Mouse (Mus musculus) cerebellum, postnatal 14 days (tissue): ENCODE measurements at regions not wholly inside any gene's neighbourhood (a gene's known extent, or its start where the extent isn't known, plus 50 kb on each side); places are given as distances from the start of the nearest gene placed in this dataset.

ENCODE experiments used
- DNase-seq, 2 experiments: peaks; one replicate each; pipeline ENCODE4 v3.0.0; 2021; ENCODE audit warnings: mixed read lengths in 2 of 2

- DNase-seq: no peak
Measured at GRCm38 (mm10) chr9:87784872-87785271, 53.8 kb upstream of the Tbx18 start.

- DNase-seq: no peak
Measured at GRCm38 (mm10) chr9:87811746-87812145, 80.7 kb upstream of the Tbx18 start.

GRCm38 (mm10) chr9:87822276-87822675 lies 91.2 kb upstream of the Tbx18 start:
- peak; percentile 24 to 45 for DNase-seq

- no peak for DNase-seq
Measured at GRCm38 (mm10) chr9:87824691-87825230, 93.7 kb upstream of the Tbx18 start.

- peak; percentile 79 to 86 for DNase-seq
Measured at GRCm38 (mm10) chr9:87843898-87844297, 112.8 kb upstream of the Tbx18 start.

- DNase-seq: no peak
Measured at GRCm38 (mm10) chr9:87844453-87844852, 113.4 kb upstream of the Tbx18 start.

- no peak for DNase-seq
Measured at GRCm38 (mm10) chr9:87848882-87849281, 117.8 kb upstream of the Tbx18 start.

- DNase-seq: no peak
Measured at GRCm38 (mm10) chr9:87850133-87850532, 119.1 kb upstream of the Tbx18 start.

- no peak for DNase-seq
Measured at GRCm38 (mm10) chr9:87861588-87861987, 130.5 kb upstream of the Tbx18 start.

GRCm38 (mm10) chr9:87865236-87865635 lies 134.2 kb upstream of the Tbx18 start:
- DNase-seq: peak; percentile 18 to 37

- DNase-seq: no peak
Measured at GRCm38 (mm10) chr9:87872384-87872905, 141.4 kb upstream of the Tbx18 start.

GRCm38 (mm10) chr9:87882587-87882986 lies 151.5 kb upstream of the Tbx18 start:
- no peak for DNase-seq

- DNase-seq: no peak
Measured at GRCm38 (mm10) chr9:87883069-87883468, 152.0 kb upstream of the Tbx18 start.

- DNase-seq: no peak
Measured at GRCm38 (mm10) chr9:87894051-87894450, 163.0 kb upstream of the Tbx18 start.

GRCm38 (mm10) chr9:87894596-87894995 lies 163.5 kb upstream of the Tbx18 start:
- no peak for DNase-seq

- DNase-seq: no peak
Measured at GRCm38 (mm10) chr9:87895526-87895925, 164.5 kb upstream of the Tbx18 start.

GRCm38 (mm10) chr9:87897336-87897735 lies 166.3 kb upstream of the Tbx18 start:
- no peak for DNase-seq

GRCm38 (mm10) chr9:87899368-87899767 lies 168.3 kb upstream of the Tbx18 start:
- DNase-seq: no peak

- no peak for DNase-seq
Measured at GRCm38 (mm10) chr9:87899800-87900199, 168.7 kb upstream of the Tbx18 start.

GRCm38 (mm10) chr9:87921291-87921690 lies 190.2 kb upstream of the Tbx18 start:
- DNase-seq: no peak

GRCm38 (mm10) chr9:87925151-87925550 lies 194.1 kb upstream of the Tbx18 start:
- DNase-seq: no peak

- DNase-seq: no peak
Measured at GRCm38 (mm10) chr9:87933230-87933629, 202.2 kb upstream of the Tbx18 start.

GRCm38 (mm10) chr9:87952426-87952825 lies 221.4 kb upstream of the Tbx18 start:
- no peak for DNase-seq

GRCm38 (mm10) chr9:87954941-87955340 lies 223.9 kb upstream of the Tbx18 start:
- no peak for DNase-seq

- DNase-seq: no peak
Measured at GRCm38 (mm10) chr9:87961796-87962195, 230.7 kb upstream of the Tbx18 start.
